Mouse (Mus musculus): Measurements from ENCODE around the gene Gpr85. TPM values are rescaled to one million over a fixed set of nuclear protein-coding genes. Genes with fewer than 3 reads are reported as not detected.

Gene Gpr85
- polyA plus RNA-seq, 1 experiment = 1.8 TPM

- WGBS = 75% methylated on average over 2 of the region's 2 CpGs
- DNase-seq (ENCODE audit: low read depth, low spot score) = no peak
Observed at GRCm38 (mm10) chr6:13832770-13833169, 7.0 kb downstream of the Gpr85 start.

GRCm38 (mm10) chr6:13828877-13829276, 10.9 kb downstream of the Gpr85 start:
- 75% methylated on average over 1 of the region's 1 CpGs for WGBS
- DNase-seq (ENCODE audit: low read depth, low spot score) = no peak

GRCm38 (mm10) chr6:13816661-13817060, 23.1 kb downstream of the Gpr85 start:
- DNase-seq (ENCODE audit: low read depth, low spot score) = no peak

- no peak for DNase-seq (ENCODE audit: low read depth, low spot score)
- 56% methylated on average over 4 of the region's 4 CpGs for WGBS
Observed at GRCm38 (mm10) chr6:13812157-13812556, 27.6 kb downstream of the Gpr85 start.

- no peak for DNase-seq (ENCODE audit: low read depth, low spot score)
- 35% methylated on average over 7 of the region's 7 CpGs for WGBS
Observed at GRCm38 (mm10) chr6:13800071-13800470, 39.7 kb downstream of the Gpr85 start.

- DNase-seq (ENCODE audit: low read depth, low spot score) = no peak
Observed at GRCm38 (mm10) chr6:13797389-13797788, 42.4 kb downstream of the Gpr85 start.

Other genes starting within 250 kb of the Gpr85 start
- 4.1 and 5.0 TPM in 2 replicates for gene Tmem168, start 231.8 kb downstream of the Gpr85 start, polyA plus RNA-seq (2012; rRNA removed)
- 1.2 and 1.5 TPM in 2 replicates for gene Bmt2, start 162.0 kb downstream of the Gpr85 start, polyA plus RNA-seq (2012; rRNA removed)
- 26.4 and 37.2 TPM in 2 replicates for gene 2610001J05Rik, start 31.6 kb upstream of the Gpr85 start, polyA plus RNA-seq (2012; rRNA removed)